ENCODE assay signal across 8 mouse cellular contexts in genomic region chr19:10040866-10041387, GRCm38 (mm10). TPM values are rescaled to one million over a fixed set of nuclear protein-coding genes. Genes with fewer than 3 reads are reported as not detected.
DNase-seq lines count a peak whose midpoint lies in the region; ATAC-seq and TF ChIP-seq lines count a peak whose summit lies in the region.

No protein-coding gene starts in this region.

- TF ChIP-seq CTCF in E14TG2a.4 (conservative IDR thresholded peaks at IDR 0.05; ENCODE audit: low read length): no peak
- TF ChIP-seq CTCF in embryonic fibroblast, embryonic 13.5 days (IDR thresholded peaks at IDR 0.05; ENCODE audit: borderline replicate concordance, insufficient read depth, low read length): no peak

- peak; percentile 15 to 21 for DNase-seq in frontal cortex, postnatal 36 days (ENCODE audit: low spot score in 2 of 2)
- no peak for DNase-seq in frontal cortex, postnatal 25 days (ENCODE audit: low spot score in 2 of 2)
- DNase-seq in limb, embryonic 14.5 days (ENCODE audit: low spot score): no peak
- DNase-seq in ovary, postnatal 10 days (ENCODE audit: low spot score): no peak
- no peak for DNase-seq in urinary bladder, postnatal 25 days (ENCODE audit: low spot score)

- H3K4me1 ChIP-seq in E14TG2a.4 (replicated peaks; ENCODE audit: low read depth, low read length): peaks cover 22% of the 10 kb centered on the region
- peaks cover 17% of the 10 kb centered on the region for H3K4me1 ChIP-seq in embryonic fibroblast, embryonic 13.5 days (ENCODE audit: control insufficient read depth, insufficient read depth, low read length)
- H3K4me1 ChIP-seq in limb, embryonic 14.5 days (ENCODE audit: control insufficient read depth, insufficient read depth, low read length): peaks cover 23% of the 10 kb centered on the region

- H3K27me3 ChIP-seq in E14TG2a.4 (ENCODE audit: insufficient read depth, low read length): peaks cover 75% of the 10 kb centered on the region
- H3K27me3 ChIP-seq in limb, embryonic 14.5 days (ENCODE audit: control insufficient read depth, insufficient read depth, low read length): no peaks in the 10 kb centered on the region

- peak overlapping the region; percentile 96 for H3K4me2 ChIP-seq in limb, embryonic 14.5 days (replicated peaks; ENCODE audit: low read depth, low read length, severe bottlenecking)

- 11% methylated on average over 15 of the region's 20 CpGs for whole genome bisulfite sequencing in limb, embryonic 14.5 days

- H3K9ac ChIP-seq in limb, embryonic 14.5 days (ENCODE audit: low read depth, low read length, severe bottlenecking): peak overlapping the region; percentile 69

- H3K36me3 ChIP-seq in E14TG2a.4 (ENCODE audit: insufficient read depth, low read length): no peaks in the 10 kb centered on the region
- H3K36me3 ChIP-seq in limb, embryonic 14.5 days (ENCODE audit: control insufficient read depth, insufficient read depth, low read length): no peaks in the 10 kb centered on the region

- peak overlapping the region; percentile 80 for H3K4me3 ChIP-seq in E14TG2a.4 (replicated peaks; ENCODE audit: low read length)
- peak overlapping the region; percentile 1; the same call in 1 of the 2 replicates for H3K4me3 ChIP-seq in embryonic fibroblast, embryonic 13.5 days (ENCODE audit: insufficient read depth, low read length)
- peak overlapping the region; percentile 73 for H3K4me3 ChIP-seq in limb, embryonic 14.5 days (replicated peaks; ENCODE audit: low read length)

- no peak for TF ChIP-seq POLR2A in embryonic fibroblast, embryonic 13.5 days (IDR thresholded peaks at IDR 0.05; ENCODE audit: low read depth, low read length)
- no peak for TF ChIP-seq POLR2A in limb, embryonic 14.5 days (IDR thresholded peaks at IDR 0.05; ENCODE audit: borderline replicate concordance, extremely low read depth, insufficient read depth, insufficient read length)

- no peak overlapping the region for H3K27ac ChIP-seq in embryonic fibroblast, embryonic 13.5 days (ENCODE audit: insufficient read depth, low read length)
- no peak overlapping the region for H3K27ac ChIP-seq in limb, embryonic 14.5 days (replicated peaks; ENCODE audit: low read depth, low read length)

- ATAC-seq in limb, embryonic 14.5 days (ENCODE audit: low FRiP score, low read depth): no peak
- no peak for ATAC-seq in inflammation-experienced regulatory T-cells, adult 6 months

- H3K9me3 ChIP-seq in E14TG2a.4 (ENCODE audit: low read length): no peaks in the 10 kb centered on the region
- no peaks in the 10 kb centered on the region for H3K9me3 ChIP-seq in limb, embryonic 14.5 days (ENCODE audit: control insufficient read depth, low read length)

RNA-seq across cellular contexts. Expression of gene Fads3, which starts 0.4 kb away (rescaled TPM):
- polyA plus RNA-seq in embryonic fibroblast, embryonic 13.5 days (2011; ENCODE audit: insufficient read length, low read depth, missing spikeins): 115 and 142 TPM in 2 replicates
- polyA plus RNA-seq in limb, embryonic 14.5 days (2012; rRNA removed): 40.8 and 57.7 TPM in 2 replicates
- 10.6 and 11.5 TPM in 2 replicates for polyA plus RNA-seq in limb, embryonic 14.5 days (2014; fragmentation: Nextera tagmentation; extraction: Ambion mirVana)
- polyA plus RNA-seq in inflammation-experienced regulatory T-cells, adult 6 months (2017; shearing (Covaris generic)): not detected

RNA-seq across cellular contexts. Expression of gene Rab3il1, which starts 39.5 kb away (rescaled TPM):
- 6.5 and 18.2 TPM in 2 replicates for polyA plus RNA-seq in embryonic fibroblast, embryonic 13.5 days (2011; ENCODE audit: insufficient read length, low read depth, missing spikeins)
- 36.1 and 42.8 TPM in 2 replicates for polyA plus RNA-seq in limb, embryonic 14.5 days (2012; rRNA removed)
- polyA plus RNA-seq in limb, embryonic 14.5 days (2014; fragmentation: Nextera tagmentation; extraction: Ambion mirVana): 43.9 and 49.6 TPM in 2 replicates
- not detected for polyA plus RNA-seq in inflammation-experienced regulatory T-cells, adult 6 months (2017; shearing (Covaris generic))

RNA-seq across cellular contexts. Expression of gene Best1, which starts 39.5 kb away (rescaled TPM):
- polyA plus RNA-seq in embryonic fibroblast, embryonic 13.5 days (2011; ENCODE audit: insufficient read length, low read depth, missing spikeins): 0.33 and 0.60 TPM in 2 replicates
- polyA plus RNA-seq in limb, embryonic 14.5 days (2012; rRNA removed): 1.5 and 1.7 TPM in 2 replicates
- 1.5 and 1.9 TPM in 2 replicates for polyA plus RNA-seq in limb, embryonic 14.5 days (2014; fragmentation: Nextera tagmentation; extraction: Ambion mirVana)
- polyA plus RNA-seq in inflammation-experienced regulatory T-cells, adult 6 months (2017; shearing (Covaris generic)): under 1 TPM in 1 of 3 experiments, not detected in 2; 0.21 TPM

Comparison
In these comparisons a context has a peak if more than half of its experiments do, and no peak if none do; other contexts are left out.
1. DNase-seq: peak in frontal cortex, postnatal 36 days (2 of 2); none in frontal cortex, postnatal 25 days (0 of 2), limb, embryonic 14.5 days (single experiment), ovary, postnatal 10 days (single experiment) and urinary bladder, postnatal 25 days (single experiment).
2. H3K4me3 ChIP-seq: peak in every context shown above with its lines; median percentile 80 in E14TG2a.4; 73 in limb, embryonic 14.5 days; 1 in embryonic fibroblast, embryonic 13.5 days.
3. RNA of gene Fads3, which starts 0.4 kb away (polyA plus RNA-seq): 115 to 142 TPM in embryonic fibroblast, embryonic 13.5 days and 10.6 to 57.7 TPM in limb, embryonic 14.5 days; not detected in inflammation-experienced regulatory T-cells, adult 6 months; every median in the first group is over 4 times any median in the second.